Mouse (Mus musculus) limb, embryonic 11.5 days (tissue): ENCODE results near the gene Sec24c. TPM values are rescaled to one million over a fixed set of nuclear protein-coding genes. Genes with fewer than 3 reads are reported as not detected.
"Not testable (repeated sequence)": the region's sequence is repeated elsewhere in the genome, so short reads cannot be mapped to it uniquely, and the experiment has no call there.

Experiments
- ATAC-seq: fragments of 200-750 bp; cut with Nextera tagmentation; 2 replicates; pipeline ENCODE4 v1.8.0; 2017; ENCODE audit warnings: low read depth; ENCODE audit not compliant: insufficient number of reproducible peaks, low FRiP score, low TSS enrichment
- DNase-seq: peaks from one replicate; pipeline ENCODE4 v3.0.0-alpha.2; 2015; ENCODE audit warnings: low spot score
- H3K27ac ChIP-seq: fragments of 300-500 bp; sonication (generic); replicated peaks from 2 replicates; pipeline ENCODE4 v1.5.1; 2014; ENCODE audit warnings: low read depth, mild to moderate bottlenecking, low read length
- H3K27me3 ChIP-seq: fragments of 300-500 bp; sonication (generic); 2 replicates; pipeline ENCODE4 v1.6.1; 2014; ENCODE audit warnings: mild to moderate bottlenecking, low read length, mixed read lengths; ENCODE audit not compliant: control insufficient read depth, insufficient read depth
- H3K36me3 ChIP-seq: fragments of 300-500 bp; sonication (generic); 2 replicates; pipeline ENCODE4 v1.6.1; 2014; ENCODE audit warnings: mild to moderate bottlenecking, low read length, moderate library complexity, mixed read lengths; ENCODE audit not compliant: control insufficient read depth, insufficient read depth
- H3K4me1 ChIP-seq: fragments of 300-500 bp; sonication (generic); 2 replicates; pipeline ENCODE4 v1.6.1; 2014; ENCODE audit warnings: low read length, mixed read lengths; ENCODE audit not compliant: control insufficient read depth, insufficient read depth
- H3K4me2 ChIP-seq: fragments of 300-500 bp; sonication (generic); 2 replicates; pipeline ENCODE4 v1.6.1; 2014; ENCODE audit warnings: low read depth, mild to moderate bottlenecking, moderate library complexity; ENCODE audit not compliant: severe bottlenecking
- H3K4me3 ChIP-seq: fragments of 300-500 bp; sonication (generic); 2 replicates; pipeline ENCODE4 v1.5.1; 2014; ENCODE audit warnings: low read depth, low read length
- H3K9ac ChIP-seq: fragments of 300-500 bp; sonication (generic); 2 replicates; pipeline ENCODE4 v1.6.1; 2014; ENCODE audit warnings: mild to moderate bottlenecking, low read length
- H3K9me3 ChIP-seq: fragments of 300-500 bp; sonication (generic); 2 replicates; pipeline ENCODE4 v1.6.1; 2016; ENCODE audit warnings: low read length; ENCODE audit not compliant: control insufficient read depth
- WGBS: fragments of 180-500 bp; shearing (Covaris S2); extraction: QIAGEN DNeasy Blood & Tissue Kit; methylation state at CpG from one replicate; pipeline ENCODE4 v1.1.7; 2014; 5-methylcytosine and 5-hydroxymethylcytosine counted together
- polyA plus RNA-seq: library from polyadenylated mRNA; unstranded; fragments of >200 nt; fragmentation: Nextera tagmentation; extraction: Ambion mirVana; gene quantifications from 2 replicates; pipeline ENCODE4 v1.2.1, GENCODE M21; 2014

The Sec24c gene
- 81.7 and 95.0 TPM in 2 replicates for polyA plus RNA-seq

GRCm38 (mm10) chr14:20674064-20674833, at the start of gene Sec24c:
TSS of gene Sec24c (plus strand) at chr14:20674308.
- H3K4me3 ChIP-seq = peak within 1 kb of the TSS; percentile 66
- no peaks in the 10 kb centered on the region; the same call in 1 of the 2 replicates for H3K4me1 ChIP-seq
- ATAC-seq (peak; percentile 95), DNase-seq (peak; percentile 100)
- H3K9ac ChIP-seq = peak within 1 kb of the TSS; percentile 73
- WGBS = 1% methylated on average over 43 of the region's 43 CpGs
- H3K4me2 ChIP-seq = peak within 1 kb of the TSS; percentile 50
- H3K9me3 ChIP-seq = no peaks in the 10 kb centered on the region
- peaks cover 16% of the 10 kb centered on the region for H3K36me3 ChIP-seq
- H3K27ac ChIP-seq = peak within 1 kb of the TSS; percentile 63
- no peaks in the 10 kb centered on the region for H3K27me3 ChIP-seq

DNA sequence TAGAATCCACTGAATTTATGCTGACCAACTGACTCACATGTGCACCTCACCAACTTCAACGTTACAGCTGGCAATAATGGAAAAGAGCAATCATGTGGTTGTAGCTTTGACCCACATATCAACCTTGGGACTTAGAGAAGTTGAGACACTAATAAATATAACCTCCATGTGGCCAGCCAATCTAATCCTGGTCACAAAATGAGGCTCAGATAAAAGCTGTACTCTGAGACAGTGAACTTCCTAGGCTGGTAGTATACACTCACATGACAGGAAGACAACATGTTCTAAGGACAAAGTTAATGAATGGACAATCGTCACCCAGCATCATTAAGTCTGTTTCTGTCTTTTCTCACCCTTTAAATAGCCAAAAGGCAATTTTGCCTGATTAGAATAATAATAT, 47.7 kb upstream of the Sec24c start:
- ATAC-seq (no peak), DNase-seq (no peak)
- H3K4me3 ChIP-seq = no peak overlapping the region
- no peaks in the 10 kb centered on the region for H3K4me1 ChIP-seq
- 70% methylated on average over 2 of the region's 2 CpGs for WGBS
- no peaks in the 10 kb centered on the region for H3K27me3 ChIP-seq
- H3K9me3 ChIP-seq = no peaks in the 10 kb centered on the region
- H3K9ac ChIP-seq = no peak overlapping the region
- no peak overlapping the region for H3K27ac ChIP-seq
- no peak overlapping the region for H3K4me2 ChIP-seq
- no peaks in the 10 kb centered on the region for H3K36me3 ChIP-seq

- DNase-seq (no peak), ATAC-seq (no peak)
- WGBS = 55% methylated on average over 3 of the region's 3 CpGs
- Histone ChIP-seq H3K4me2 (no peak overlapping the region), H3K4me1 (no peaks in the 10 kb centered on the region), H3K27me3 (no peaks in the 10 kb centered on the region), H3K36me3 (no peaks in the 10 kb centered on the region), H3K4me3 (no peak overlapping the region), H3K27ac (no peak overlapping the region), H3K9ac (no peak overlapping the region), H3K9me3 (no peaks in the 10 kb centered on the region)
Observed at GRCm38 (mm10) chr14:20626971-20627370, 47.1 kb upstream of the Sec24c start.

GRCm38 (mm10) chr14:20631253-20631652, 42.9 kb upstream of the Sec24c start:
- no peaks in the 10 kb centered on the region for H3K27me3 ChIP-seq
- 56% methylated on average over 4 of the region's 4 CpGs for WGBS
- no peaks in the 10 kb centered on the region for H3K36me3 ChIP-seq
- no peak overlapping the region for H3K9ac ChIP-seq
- ATAC-seq (no peak), DNase-seq (no peak)
- no peaks in the 10 kb centered on the region for H3K9me3 ChIP-seq
- H3K27ac ChIP-seq = no peak overlapping the region
- no peak overlapping the region for H3K4me3 ChIP-seq
- no peak overlapping the region for H3K4me2 ChIP-seq
- no peaks in the 10 kb centered on the region for H3K4me1 ChIP-seq

DNA sequence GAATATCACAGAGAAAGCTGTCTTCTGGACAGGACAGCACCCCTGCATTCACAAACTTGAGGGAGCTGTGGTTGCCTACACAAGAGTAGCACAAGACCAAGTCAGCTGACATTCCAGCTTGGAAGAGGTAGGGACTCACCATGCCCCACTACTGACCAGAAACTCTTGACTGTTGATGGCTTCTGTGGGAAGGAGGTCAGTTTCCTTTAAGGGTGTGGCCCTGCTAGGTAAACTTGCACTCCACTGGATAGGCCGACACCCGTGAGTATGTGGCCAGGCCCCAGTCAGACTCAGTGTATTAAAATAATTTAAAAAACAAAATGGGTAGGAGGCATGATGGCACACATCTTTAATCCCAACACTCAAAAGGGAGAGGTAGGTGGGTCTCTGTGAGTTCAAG, 38.6 kb upstream of the Sec24c start:
- H3K27me3 ChIP-seq = no peaks in the 10 kb centered on the region
- peaks cover 3% of the 10 kb centered on the region; the same call in 1 of the 2 replicates for H3K4me1 ChIP-seq
- no peak overlapping the region for H3K4me3 ChIP-seq
- H3K36me3 ChIP-seq = no peaks in the 10 kb centered on the region
- no peak overlapping the region for H3K4me2 ChIP-seq
- no peak for DNase-seq
- H3K27ac ChIP-seq = no peak overlapping the region
- ATAC-seq = no peak
- WGBS = 95% methylated on average over 2 of the region's 2 CpGs
- no peaks in the 10 kb centered on the region for H3K9me3 ChIP-seq
- no peak overlapping the region for H3K9ac ChIP-seq

DNA sequence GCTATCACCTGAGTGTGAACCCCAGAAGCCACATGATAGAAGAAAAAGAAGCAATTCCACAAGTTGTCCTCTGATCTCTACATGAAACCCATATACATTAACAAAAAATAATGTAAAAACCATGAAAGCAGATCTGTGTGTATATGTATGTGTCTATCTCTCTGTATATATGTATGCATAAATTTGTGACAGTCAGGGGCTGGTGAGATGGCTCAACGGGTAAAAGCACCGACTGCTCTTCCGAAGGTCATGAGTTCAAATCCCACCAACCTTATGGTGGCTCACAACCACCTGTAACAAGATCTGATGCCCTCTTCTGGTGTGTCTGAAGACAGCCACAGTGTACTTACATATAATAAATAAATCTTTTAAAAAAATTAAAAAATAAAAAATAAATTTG, 37.1 kb upstream of the Sec24c start:
- not testable (repeated sequence) for ATAC-seq, H3K4me1 ChIP-seq, H3K4me3 ChIP-seq, H3K9ac ChIP-seq, H3K27ac ChIP-seq, H3K9me3 ChIP-seq, H3K27me3 ChIP-seq, DNase-seq, H3K36me3 ChIP-seq, H3K4me2 ChIP-seq
- 97% methylated on average over 3 of the region's 3 CpGs for WGBS

DNA sequence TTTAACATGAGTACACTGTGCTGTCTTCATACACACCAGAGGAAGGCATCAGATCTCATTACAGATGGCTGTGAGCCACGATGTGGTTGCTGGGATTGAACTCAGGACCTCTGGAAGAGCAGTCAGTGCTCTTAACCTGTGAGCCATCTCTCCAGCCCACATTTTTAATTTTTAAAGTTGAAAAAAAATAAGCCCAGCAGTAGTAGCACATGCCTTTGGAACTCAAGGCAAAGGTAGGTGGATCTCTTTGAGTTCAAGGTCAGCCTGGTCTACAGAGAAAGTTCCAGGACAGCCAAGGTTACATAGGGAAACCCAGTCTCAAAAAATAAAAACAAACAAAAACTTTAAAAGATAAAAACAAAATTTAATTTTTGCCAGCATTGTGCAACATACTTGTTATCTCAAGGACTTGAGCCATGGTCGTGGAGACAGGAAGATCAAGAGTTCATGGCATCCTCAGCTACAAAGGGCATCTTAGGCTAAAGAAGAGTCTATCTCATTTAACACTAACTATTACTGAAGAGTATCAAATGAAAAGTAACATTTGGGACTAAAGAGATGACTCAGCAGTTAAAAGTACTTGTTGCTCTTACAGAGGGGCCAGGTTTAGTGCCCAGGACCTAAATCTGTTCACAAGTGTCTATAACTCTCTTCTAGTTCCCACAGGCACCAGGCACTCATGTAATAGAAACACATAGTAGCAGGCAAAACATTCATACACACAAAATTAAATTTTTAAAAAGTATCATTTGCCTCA, 36.1 kb upstream of the Sec24c start:
- Histone ChIP-seq H3K36me3 (no peaks in the 10 kb centered on the region), H3K4me3 (no peak overlapping the region), H3K4me2 (no peak overlapping the region), H3K9me3 (no peaks in the 10 kb centered on the region), H3K27me3 (no peaks in the 10 kb centered on the region), H3K9ac (no peak overlapping the region), H3K27ac (no peak overlapping the region), H3K4me1 (peaks cover 3% of the 10 kb centered on the region; the same call in 1 of the 2 replicates)
- DNase-seq = no peak
- no peak for ATAC-seq
- 84% methylated on average over 2 of the region's 2 CpGs for WGBS

- WGBS = 91% methylated on average over 6 of the region's 6 CpGs
- Histone ChIP-seq H3K4me2 (no peak overlapping the region), H3K27me3 (no peaks in the 10 kb centered on the region), H3K4me1 (peaks cover 3% of the 10 kb centered on the region; the same call in 1 of the 2 replicates), H3K36me3 (no peaks in the 10 kb centered on the region), H3K4me3 (no peak overlapping the region), H3K9ac (no peak overlapping the region), H3K9me3 (no peaks in the 10 kb centered on the region), H3K27ac (no peak overlapping the region)
- ATAC-seq (no peak), DNase-seq (no peak)
Observed at GRCm38 (mm10) chr14:20638702-20639101, 35.4 kb upstream of the Sec24c start.
